Mouse (Mus musculus): ENCODE results near the gene Osbpl3.

DNA sequence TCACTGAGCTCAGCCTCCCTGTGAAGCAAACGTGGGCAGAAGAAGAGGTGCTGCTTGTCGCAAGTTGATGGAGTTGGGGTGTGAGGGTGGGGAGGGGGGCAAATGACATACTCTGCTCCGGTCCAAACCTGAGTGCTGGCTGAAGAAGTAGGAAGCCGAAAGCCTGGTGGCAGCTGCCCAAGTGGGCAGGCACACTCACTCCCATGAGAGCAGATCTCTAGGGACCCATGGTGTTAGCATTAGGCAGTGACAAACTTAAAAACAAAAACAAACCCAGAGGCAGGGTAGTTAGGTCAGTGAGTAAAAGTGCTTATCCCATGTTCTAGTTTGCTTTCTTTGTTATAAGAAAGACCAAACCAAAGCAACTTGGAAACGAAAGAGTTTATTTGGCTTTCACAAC is 88.2 kb downstream of the Osbpl3 start:
- TF ChIP-seq CTCF (IDR thresholded peaks at IDR 0.05; ENCODE audit: insufficient read depth, low read length) (no peak), POLR2A (IDR thresholded peaks at IDR 0.05; ENCODE audit: borderline replicate concordance, extremely low read depth, low read depth, low read length) (no peak)

All from lung, adult 2 months (tissue).